Mouse (Mus musculus) stomach, embryonic 15.5 days (tissue): Measurements from ENCODE around the gene Dap3. TPM values are rescaled to one million over a fixed set of nuclear protein-coding genes. Genes with fewer than 3 reads are reported as not detected.
"Not testable (repeated sequence)": the region's sequence is repeated elsewhere in the genome, so short reads cannot be mapped to it uniquely, and the experiment has no call there.

Experiments
- ATAC-seq: fragments of 200-750 bp; cut with Nextera tagmentation; 2 replicates; pipeline ENCODE4 v1.8.0; 2017; ENCODE audit warnings: low read depth, moderate number of reproducible peaks, moderate TSS enrichment; ENCODE audit not compliant: insufficient read depth, low FRiP score
- H3K27ac ChIP-seq: fragments of 300-500 bp; sonication (generic); 2 replicates; pipeline ENCODE4 v1.5.1; 2015; ENCODE audit warnings: mild to moderate bottlenecking, inconsistent platforms
- H3K27me3 ChIP-seq: fragments of 300-500 bp; sonication (generic); replicated peaks from 2 replicates; pipeline ENCODE4 v1.6.1; 2015; ENCODE audit warnings: inconsistent platforms
- H3K36me3 ChIP-seq: fragments of 300-500 bp; sonication (generic); 2 replicates; pipeline ENCODE4 v1.6.1; 2015; ENCODE audit warnings: inconsistent platforms
- H3K4me1 ChIP-seq: fragments of 300-500 bp; sonication (generic); 2 replicates; pipeline ENCODE4 v1.6.1; 2015; ENCODE audit warnings: inconsistent platforms
- H3K4me2 ChIP-seq: fragments of 300-500 bp; sonication (generic); 2 replicates; pipeline ENCODE4 v1.6.1; 2015; ENCODE audit warnings: mild to moderate bottlenecking, inconsistent platforms
- H3K4me3 ChIP-seq: fragments of 300-500 bp; sonication (generic); replicated peaks from 2 replicates; pipeline ENCODE4 v1.5.1; 2015; ENCODE audit warnings: inconsistent platforms
- H3K9ac ChIP-seq: fragments of 300-500 bp; sonication (generic); 2 replicates; pipeline ENCODE4 v1.6.1; 2015; ENCODE audit warnings: inconsistent platforms
- H3K9me3 ChIP-seq: fragments of 300-500 bp; sonication (generic); 2 replicates; pipeline ENCODE4 v1.6.1; 2016; ENCODE audit warnings: inconsistent platforms
- WGBS: fragments of 180-500 bp; shearing (Covaris S2); methylation state at CpG from one replicate; pipeline ENCODE4 v1.1.7; 2015; 5-methylcytosine and 5-hydroxymethylcytosine counted together
- polyA plus RNA-seq: library from polyadenylated mRNA; unstranded; fragments of >200 nt; fragmentation: Nextera tagmentation; extraction: Ambion mirVana; gene quantifications from 2 replicates; pipeline ENCODE4 v1.2.1, GENCODE M21; 2015

Gene Dap3
- polyA plus RNA-seq, 1 experiment from 2014 or later, result 130 TPM

- Histone ChIP-seq H3K9me3 (no peaks in the 10 kb centered on the region), H3K9ac (no peak overlapping the region), H3K27ac (no peak overlapping the region), H3K4me1 (no peaks in the 10 kb centered on the region), H3K4me3 (no peak overlapping the region), H3K4me2 (no peak overlapping the region), H3K27me3 (no peaks in the 10 kb centered on the region), H3K36me3 (peaks cover 68% of the 10 kb centered on the region)
- 82% methylated on average over 6 of the region's 6 CpGs for WGBS
- no peak for ATAC-seq
Measured at GRCm38 (mm10) chr3:88906393-88907159, 44.4 kb downstream of the Dap3 start.

- Histone ChIP-seq H3K4me3 (no peak overlapping the region), H3K9me3 (no peaks in the 10 kb centered on the region), H3K36me3 (peaks cover 65% of the 10 kb centered on the region), H3K27me3 (no peaks in the 10 kb centered on the region), H3K9ac (no peak overlapping the region), H3K4me2 (no peak overlapping the region), H3K4me1 (no peaks in the 10 kb centered on the region), H3K27ac (no peak overlapping the region)
- no peak for ATAC-seq
- 88% methylated on average over 2 of the region's 2 CpGs for WGBS
Measured at GRCm38 (mm10) chr3:88905741-88906140, 45.2 kb downstream of the Dap3 start.

- no peak overlapping the region for H3K27ac ChIP-seq
- H3K4me1 ChIP-seq, result no peaks in the 10 kb centered on the region
- H3K9ac ChIP-seq, result no peak overlapping the region
- ATAC-seq, result no peak
- H3K4me3 ChIP-seq, result no peak overlapping the region
- H3K36me3 ChIP-seq, result peaks cover 61% of the 10 kb centered on the region
- H3K4me2 ChIP-seq, result no peak overlapping the region
- H3K9me3 ChIP-seq, result no peaks in the 10 kb centered on the region
- WGBS, result 84% methylated on average over 6 of the region's 6 CpGs
- no peaks in the 10 kb centered on the region for H3K27me3 ChIP-seq
Measured at GRCm38 (mm10) chr3:88905209-88905608, 45.8 kb downstream of the Dap3 start.

GRCm38 (mm10) chr3:88904803-88905202, 46.2 kb downstream of the Dap3 start:
- no peak overlapping the region for H3K9ac ChIP-seq
- no peak for ATAC-seq
- no peak overlapping the region for H3K4me2 ChIP-seq
- H3K4me3 ChIP-seq, result no peak overlapping the region
- no peaks in the 10 kb centered on the region for H3K27me3 ChIP-seq
- H3K36me3 ChIP-seq, result peaks cover 58% of the 10 kb centered on the region
- WGBS, result 80% methylated on average over 3 of the region's 3 CpGs
- no peak overlapping the region for H3K27ac ChIP-seq
- no peaks in the 10 kb centered on the region for H3K4me1 ChIP-seq
- no peaks in the 10 kb centered on the region for H3K9me3 ChIP-seq

GRCm38 (mm10) chr3:88893011-88893410, 58.0 kb downstream of the Dap3 start:
- not testable (repeated sequence) for H3K4me2 ChIP-seq, ATAC-seq, H3K4me3 ChIP-seq, H3K36me3 ChIP-seq, H3K9me3 ChIP-seq, H3K9ac ChIP-seq, H3K27me3 ChIP-seq, H3K27ac ChIP-seq, H3K4me1 ChIP-seq
- 95% methylated on average over 7 of the region's 7 CpGs for WGBS

- not testable (repeated sequence) for H3K4me3 ChIP-seq, H3K4me1 ChIP-seq, H3K27ac ChIP-seq, H3K9me3 ChIP-seq, H3K36me3 ChIP-seq, ATAC-seq, H3K27me3 ChIP-seq, H3K4me2 ChIP-seq, H3K9ac ChIP-seq
- 92% methylated on average over 4 of the region's 4 CpGs for WGBS
Measured at GRCm38 (mm10) chr3:88882536-88882935, 68.4 kb downstream of the Dap3 start.

Other genes with a start within 250 kb of the Dap3 start
- gene Rit1, start 234.3 kb downstream of the Dap3 start, polyA plus RNA-seq, result 52.3 and 56.4 TPM in 2 replicates
- 17.1 and 22.3 TPM in 2 replicates for gene Syt11, start 176.0 kb downstream of the Dap3 start, polyA plus RNA-seq
- 8.6 and 9.3 TPM in 2 replicates for gene Gon4l, start 116.0 kb downstream of the Dap3 start, polyA plus RNA-seq
- 38.0 and 38.9 TPM in 2 replicates for gene Msto1, start 37.2 kb downstream of the Dap3 start, polyA plus RNA-seq
- gene Ash1l, start 559 bp downstream of the Dap3 start, polyA plus RNA-seq, result 19.8 and 21.3 TPM in 2 replicates
- 20.3 and 21.0 TPM in 2 replicates for gene Rusc1, start 142.1 kb upstream of the Dap3 start, polyA plus RNA-seq
- not detected in 2 replicates for gene Gm43738, start 149.9 kb upstream of the Dap3 start, polyA plus RNA-seq
- 324 and 331 TPM in 2 replicates for gene Fdps, start 150.8 kb upstream of the Dap3 start, polyA plus RNA-seq
- gene Pklr, start 185.0 kb upstream of the Dap3 start, polyA plus RNA-seq, result 16.4 and 19.9 TPM in 2 replicates
- gene Hcn3, start 209.0 kb upstream of the Dap3 start, polyA plus RNA-seq, result 2.4 and 2.6 TPM in 2 replicates
- gene Clk2, start 213.6 kb upstream of the Dap3 start, polyA plus RNA-seq, result 26.3 and 26.7 TPM in 2 replicates
- gene Scamp3, start 226.3 kb upstream of the Dap3 start, polyA plus RNA-seq, result 103 and 106 TPM in 2 replicates
- gene Fam189b, start 232.0 kb upstream of the Dap3 start, polyA plus RNA-seq, result 21.1 and 22.1 TPM in 2 replicates